Mouse (Mus musculus) B cell, adult 2 months (primary cell): ENCODE results near the gene Mapk7.
A peak's percentile ranks its signal among the peaks of the same experiment; 100 is the strongest.

Source experiments
- DNase-seq, 2 experiments: peaks; one replicate each; pipeline ENCODE4 v3.0.0; 2022

Gene Mapk7

DNA sequence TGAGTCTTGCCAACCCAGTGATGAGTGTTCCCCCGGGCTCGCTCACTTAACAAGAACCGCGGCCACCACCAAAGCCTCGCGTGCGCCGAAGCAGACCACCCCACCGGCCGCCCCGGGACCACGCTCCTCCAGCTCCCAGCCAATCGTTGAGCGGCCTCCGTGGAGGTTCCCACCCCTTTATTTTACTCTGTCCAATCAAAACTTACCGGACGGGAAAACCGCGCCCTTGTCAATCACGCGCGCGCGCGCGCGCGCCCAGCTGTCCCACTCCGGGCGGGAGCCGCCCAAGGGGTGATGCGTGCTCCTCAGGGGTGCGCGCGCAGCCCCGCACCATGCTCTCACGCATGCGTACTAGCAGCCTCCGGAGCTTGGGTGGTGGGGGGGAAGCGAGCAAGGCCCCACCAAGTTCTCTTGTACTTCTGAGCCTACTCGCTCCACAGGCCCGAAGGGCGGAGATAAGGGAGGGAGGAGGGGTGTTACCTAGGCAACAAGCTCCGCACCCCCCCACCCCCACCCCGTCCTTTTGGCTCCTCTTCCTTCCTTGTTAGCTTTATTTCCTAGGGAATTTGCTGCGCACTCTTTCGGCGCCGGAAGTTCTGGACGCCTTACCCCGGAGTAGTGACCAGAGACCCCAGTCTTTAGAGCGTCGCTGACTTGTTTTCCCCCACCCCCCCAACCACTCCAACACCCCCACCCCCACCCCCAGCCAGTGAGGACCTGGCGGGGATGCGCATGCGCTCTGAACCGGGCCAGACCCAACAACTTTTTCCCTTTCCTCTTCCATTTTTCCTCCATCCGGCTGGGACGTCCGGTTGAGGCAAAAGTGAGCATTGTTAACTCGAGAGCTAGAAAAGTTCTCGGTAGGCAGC lies at the start of gene Mapk7:
Mapk7 (minus strand) TSS at position 278 of the 869 bp plus-strand sequence.
- DNase-seq, result peak; percentile 96

DNA sequence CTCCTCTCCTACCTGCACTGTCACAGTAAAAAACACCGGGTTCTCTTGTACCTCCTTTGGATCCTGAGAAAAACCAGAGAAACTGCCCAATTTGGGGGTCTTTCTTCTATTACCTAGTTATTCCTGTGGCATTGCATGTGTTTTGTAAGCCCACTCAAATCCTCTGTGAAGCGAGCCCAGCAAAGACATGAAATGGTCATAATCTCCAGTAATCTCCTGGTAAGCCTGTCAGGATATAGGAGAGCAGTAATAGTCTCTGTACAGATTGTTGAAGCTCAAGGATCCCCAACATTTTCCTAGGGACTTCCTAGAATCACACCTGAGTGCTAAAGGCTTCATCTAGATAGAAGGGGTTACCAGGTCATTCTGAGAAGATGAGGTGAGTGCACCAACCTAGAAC lies 46.9 kb upstream of the Mapk7 start:
- DNase-seq, result no peak

DNA sequence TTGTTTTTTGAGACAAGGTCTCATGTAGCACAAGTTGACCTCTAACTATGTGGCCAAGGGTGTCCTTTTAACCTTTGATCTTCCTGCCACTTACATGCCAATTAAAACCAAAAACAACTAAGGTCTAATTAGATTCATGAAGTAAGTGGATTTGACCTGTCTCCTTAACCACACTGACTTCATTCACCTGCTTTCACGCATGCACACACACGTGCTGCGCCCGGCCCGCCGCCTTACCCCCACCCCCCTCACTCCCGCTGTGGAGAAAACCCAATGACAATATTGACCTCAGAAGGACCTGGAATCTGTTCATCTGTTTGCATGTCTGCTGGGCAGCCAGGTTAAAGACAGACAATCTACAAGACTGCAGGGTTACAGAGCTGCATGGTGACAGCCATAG lies 46.4 kb upstream of the Mapk7 start:
- no peak for DNase-seq

DNA sequence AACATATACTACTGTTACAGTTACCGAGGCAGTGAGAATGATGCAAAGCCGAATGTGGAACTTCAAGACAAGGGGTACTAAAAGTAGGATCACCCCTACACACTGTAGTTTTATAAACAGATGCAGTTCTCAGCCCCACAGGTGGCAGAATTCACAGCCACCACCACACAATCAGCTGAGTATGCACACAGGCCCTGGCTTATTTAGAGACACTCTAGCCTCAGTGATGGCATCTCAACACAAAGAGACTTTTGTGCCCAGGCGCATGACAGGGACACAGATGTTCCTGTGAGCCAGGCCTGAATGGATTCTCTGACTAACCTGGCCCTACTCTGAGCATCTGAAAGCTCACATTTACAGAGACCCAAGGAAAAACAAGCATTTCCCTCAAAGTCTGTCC lies 43.2 kb upstream of the Mapk7 start:
- DNase-seq, result no peak

DNA sequence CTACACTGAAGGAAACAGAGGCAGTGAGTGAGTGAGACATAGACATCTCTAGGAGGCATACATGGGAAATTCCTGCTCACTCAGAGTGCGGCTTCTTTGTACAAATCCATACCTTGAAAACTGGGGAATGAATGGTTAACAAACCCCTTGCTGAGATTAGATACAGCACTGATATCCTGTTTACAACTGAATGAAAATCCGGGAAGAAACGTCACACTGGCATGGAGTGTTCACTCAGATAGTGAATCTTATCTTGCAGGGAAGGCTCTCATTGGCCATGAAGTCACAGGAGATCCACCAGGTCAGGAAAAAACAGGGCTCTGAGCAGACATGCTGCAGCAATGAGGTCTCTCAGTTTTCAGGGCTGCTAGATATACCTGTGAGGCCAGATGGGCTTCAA lies 42.7 kb upstream of the Mapk7 start:
- no peak for DNase-seq

DNA sequence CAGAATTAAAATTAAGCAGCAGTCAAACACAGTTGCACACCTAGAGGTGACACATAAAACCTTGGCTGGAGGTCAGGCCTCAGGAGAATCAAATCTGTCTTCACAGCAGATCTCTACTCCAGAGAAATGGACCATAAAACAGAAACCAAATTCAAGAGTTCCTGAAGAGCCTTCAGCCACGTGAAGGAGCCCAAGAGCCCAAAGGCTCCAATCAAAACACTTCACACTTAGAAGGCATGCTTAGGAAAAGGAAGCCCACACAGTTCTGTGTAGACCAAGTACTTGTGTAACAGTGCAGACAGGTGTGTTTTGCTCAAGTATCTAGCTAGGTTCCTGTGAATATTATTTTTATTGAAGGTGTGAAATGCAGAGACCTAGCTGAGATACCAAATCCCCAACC lies 41.3 kb upstream of the Mapk7 start:
- no peak for DNase-seq

DNA sequence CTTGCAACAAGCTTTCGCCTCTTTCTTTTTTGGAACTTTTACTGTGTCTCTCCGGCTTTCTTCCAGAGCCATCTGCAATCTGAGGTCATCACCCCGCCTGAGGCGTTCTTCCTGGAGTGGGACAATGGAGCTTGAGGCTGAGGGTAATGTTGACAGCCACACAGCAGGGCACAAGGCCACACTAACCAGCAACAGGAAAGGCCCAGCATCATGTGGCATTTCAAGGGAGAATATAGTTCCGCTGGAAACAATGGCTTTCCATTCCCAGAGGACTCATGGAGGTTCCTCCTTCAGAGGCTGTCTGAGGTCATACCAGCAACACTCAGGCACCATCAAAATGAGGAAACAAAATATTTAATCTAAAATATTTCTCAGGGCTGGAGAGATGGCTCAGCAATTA lies 39.4 kb upstream of the Mapk7 start:
- DNase-seq, result no peak

DNA sequence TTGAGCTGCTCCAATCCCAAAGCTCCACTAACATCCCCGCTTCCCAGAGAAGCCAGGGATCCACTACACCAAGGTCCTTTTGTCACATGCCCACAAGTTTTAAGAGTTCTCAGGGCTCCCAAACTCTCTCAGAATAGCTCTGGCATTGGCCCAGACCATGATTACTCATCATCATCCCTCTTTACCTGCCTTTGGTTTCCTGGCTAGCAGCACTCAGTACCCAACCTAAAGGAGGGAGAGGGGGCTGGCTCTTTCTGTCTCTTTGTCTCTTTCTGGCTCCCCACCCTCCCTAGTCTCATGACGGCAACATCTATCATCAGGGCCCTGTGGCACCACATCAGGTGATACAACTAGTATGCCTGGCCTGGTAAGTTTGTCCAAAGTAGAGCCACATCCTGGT lies 38.6 kb upstream of the Mapk7 start:
- DNase-seq, result no peak

DNA sequence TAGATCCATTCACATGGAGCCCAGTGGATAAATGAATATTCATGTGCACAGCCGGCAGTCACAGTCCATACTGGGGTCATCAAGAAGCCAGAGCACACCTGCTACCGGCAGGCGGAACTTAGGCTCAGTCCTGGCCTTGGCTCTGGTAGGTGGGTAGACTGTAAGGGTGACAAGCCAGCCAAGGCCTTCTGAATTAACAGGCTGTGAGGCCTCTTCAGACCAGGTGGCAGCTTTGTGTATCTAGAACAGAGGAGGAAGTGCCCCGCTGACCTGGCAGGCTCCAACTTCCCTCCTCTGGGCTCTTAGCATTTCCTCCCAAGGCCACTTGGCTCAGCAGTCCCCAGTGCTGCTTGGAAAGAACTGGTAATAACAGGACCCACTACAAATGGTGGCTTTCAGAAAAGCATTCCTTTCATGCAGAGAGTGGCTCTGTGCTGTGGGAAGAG lies 35.1 kb upstream of the Mapk7 start:
- no peak for DNase-seq

DNA sequence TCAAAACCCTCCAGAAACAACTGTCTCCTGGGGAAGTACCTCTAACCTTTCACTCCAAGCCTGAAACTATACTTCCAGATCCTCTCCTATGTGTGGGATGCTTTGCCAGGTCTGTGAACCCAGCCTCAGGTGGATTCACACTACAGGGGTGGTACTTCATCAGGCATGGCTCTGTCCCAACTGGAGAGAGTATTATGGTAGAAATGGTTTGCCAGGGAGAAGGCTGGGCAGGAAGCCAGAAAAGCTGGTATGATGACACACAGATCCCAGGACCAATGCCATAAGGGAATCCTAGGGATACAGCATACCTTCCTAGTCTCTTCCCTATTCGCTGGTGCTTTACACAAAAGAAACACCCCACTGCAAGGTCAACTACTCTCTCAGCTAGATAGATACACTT lies 32.7 kb upstream of the Mapk7 start:
- no peak for DNase-seq

DNA sequence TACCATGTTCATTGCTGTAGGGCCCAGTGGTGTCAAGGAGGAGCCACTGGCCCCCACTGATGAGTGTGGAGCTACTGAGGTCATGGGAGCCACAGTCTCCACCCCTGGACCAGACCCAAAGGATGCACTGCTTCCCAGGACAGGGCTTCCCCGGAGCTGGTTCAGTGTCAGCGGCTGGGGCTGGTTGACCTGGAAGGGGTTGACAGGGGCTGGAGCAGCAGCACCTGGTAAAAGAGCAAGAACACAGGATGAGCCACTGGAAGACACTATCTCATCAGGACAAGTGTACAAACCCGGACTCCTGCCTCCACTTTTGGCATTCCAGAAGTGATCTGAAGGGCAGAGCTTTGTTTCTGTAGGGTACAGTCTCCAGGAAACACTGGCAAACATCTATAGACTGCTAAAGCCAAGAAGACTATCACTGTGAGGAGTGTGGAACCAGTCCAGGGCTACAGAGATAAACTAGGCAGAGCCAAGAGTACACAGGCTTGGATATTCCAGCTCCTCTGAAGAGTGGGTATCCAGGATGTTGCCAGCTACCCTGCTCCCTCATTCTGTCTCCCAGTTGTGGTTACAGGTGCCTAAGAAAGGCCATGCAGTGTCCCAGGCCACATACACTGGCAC lies 25.4 kb upstream of the Mapk7 start:
- DNase-seq, result no peak

DNA sequence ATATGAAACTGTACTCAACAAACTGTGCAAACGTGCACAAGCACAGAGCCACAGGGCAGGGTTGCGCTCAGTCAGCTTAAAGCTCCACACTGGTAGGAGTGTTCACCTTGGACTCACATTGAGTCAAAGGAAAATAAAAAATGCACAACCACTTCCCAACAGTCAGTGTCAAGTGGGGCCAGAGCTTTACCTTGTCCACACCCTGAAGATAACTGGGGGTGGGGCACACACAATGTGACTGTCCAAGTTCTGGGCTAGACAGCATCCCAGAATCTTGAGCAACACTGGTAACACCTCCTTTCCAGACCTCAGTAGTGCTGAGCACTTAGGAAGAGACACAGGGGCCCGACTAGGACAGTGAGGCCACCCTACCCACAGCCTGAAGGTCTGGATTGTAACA lies 24.7 kb upstream of the Mapk7 start:
- no peak for DNase-seq

DNA sequence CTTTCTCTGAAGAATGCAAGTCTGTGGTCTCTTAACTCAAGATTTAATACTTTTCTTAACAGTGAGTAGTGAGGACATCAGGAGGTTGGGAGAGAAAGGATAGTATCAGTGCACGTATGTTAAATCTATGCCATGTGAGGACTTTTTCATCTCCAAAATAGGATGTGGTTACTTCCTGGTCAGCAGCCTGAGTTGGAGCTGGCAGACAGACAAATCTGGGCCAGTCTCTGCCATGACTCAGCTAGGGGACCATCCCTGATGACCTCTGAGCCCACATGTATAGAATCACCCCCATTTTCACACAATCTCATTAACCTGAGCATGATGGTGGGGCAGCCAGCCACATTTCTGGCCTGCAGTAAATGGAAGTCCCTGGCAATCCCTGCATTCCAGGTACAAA lies 23.8 kb upstream of the Mapk7 start:
- DNase-seq, result no peak

DNA sequence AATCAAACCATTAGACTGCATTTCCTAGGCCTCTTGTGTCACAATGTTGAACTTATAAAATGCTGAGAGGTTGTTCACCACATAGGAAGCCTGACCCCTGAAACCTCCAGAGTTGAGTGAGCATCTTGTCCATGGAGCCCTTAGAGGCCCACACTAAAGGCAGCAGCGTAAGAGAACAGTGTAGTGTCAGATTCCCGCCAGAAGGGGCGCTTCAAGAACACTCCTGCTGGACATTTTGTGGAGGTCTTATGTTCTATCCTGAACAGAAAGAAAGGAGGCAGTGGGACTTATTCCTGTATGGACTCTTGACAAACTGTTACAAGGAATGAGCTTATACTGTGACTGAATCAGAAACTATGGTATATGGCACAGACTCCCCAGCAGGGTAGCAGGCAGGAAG lies 20.7 kb upstream of the Mapk7 start:
- DNase-seq, result peak; percentile 34 to 40

DNA sequence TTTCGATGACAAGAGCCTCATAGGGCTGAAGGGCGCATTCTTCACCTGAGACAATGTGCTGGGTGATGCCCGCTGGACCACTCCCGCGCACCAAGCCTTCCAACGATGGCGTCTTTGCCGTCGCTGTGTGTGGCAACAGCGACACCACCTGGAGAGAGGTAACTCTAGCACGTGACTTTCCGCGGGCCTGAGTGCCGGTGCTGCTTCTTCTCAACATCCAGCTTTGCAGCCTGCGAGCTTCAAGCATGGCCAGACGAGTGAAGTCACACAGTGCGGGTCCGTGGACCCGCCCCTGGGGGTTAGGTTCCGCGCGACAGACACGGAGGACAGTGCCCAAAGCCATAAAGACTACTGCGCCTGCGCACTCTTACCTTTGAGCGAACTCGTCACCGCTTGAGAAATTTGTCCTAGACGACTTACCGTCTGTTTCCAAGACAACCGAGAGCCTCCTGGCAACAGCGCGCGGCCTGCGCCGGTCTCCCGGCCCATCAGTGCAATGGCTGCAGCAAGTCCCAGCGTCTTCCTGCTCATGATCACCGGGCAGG lies 10.6 kb upstream of the Mapk7 start, which contains the start of gene B9d1:
B9d1 (plus strand) TSS at position 432 of the 545 bp plus-strand sequence.
- DNase-seq, result peak; percentile 93 to 94

DNA sequence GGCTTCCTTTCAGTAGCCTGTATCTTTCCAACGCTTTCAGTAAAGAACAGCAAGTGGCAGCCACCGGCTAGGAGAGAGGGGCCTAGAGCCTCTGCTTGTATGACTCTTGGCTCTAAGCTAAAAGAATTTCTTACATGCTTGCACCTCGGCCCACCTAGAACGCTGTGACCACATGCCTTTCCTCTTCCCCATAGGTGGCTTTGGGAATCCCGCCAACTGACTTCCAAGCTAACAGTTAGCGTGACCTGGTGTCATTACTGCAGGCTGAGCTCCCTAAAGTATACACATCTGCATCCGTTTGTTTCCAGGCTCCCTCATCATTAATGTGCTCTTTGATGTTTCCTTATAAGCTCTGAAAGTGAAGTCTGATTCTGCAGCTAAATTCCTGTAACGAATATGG lies 9.7 kb upstream of the Mapk7 start:
- no peak for DNase-seq

DNA sequence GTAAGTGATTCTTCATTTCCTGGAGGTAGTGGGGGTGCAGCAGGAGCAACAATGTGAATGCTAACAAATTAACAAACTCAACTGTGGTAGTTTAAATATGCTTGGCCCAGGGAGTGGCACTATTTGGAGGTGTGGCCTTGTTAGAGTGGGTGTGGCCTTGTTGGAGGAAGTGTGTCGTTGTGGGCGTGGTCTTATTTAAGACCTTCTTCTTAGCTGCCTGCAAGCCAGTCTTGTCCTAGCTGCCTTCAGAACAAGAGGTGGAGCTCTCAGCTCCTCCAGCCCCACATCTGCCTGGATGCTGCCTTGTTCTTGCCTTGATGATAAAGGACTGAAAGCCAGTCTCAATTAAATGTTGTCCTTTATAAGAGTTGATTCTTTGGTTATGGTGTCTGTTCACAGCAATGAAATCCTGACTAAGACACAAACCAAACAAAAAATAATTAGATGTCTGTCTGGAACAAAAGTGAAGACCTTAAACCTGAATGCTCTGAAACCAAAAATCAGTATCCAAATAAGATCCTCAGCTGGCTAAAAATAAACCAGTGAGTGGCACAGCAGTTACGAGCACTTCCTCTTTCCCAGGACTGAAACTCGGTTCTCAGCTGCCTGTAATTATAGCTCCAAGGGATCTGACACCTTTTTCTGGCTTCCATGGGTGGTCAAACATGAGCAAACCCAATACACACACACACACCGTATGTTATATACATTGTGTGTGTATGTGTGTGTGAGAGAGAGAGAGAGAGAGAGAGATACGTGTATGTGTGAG lies 4.7 kb upstream of the Mapk7 start:
- DNase-seq, result peak; percentile 56 to 63

DNA sequence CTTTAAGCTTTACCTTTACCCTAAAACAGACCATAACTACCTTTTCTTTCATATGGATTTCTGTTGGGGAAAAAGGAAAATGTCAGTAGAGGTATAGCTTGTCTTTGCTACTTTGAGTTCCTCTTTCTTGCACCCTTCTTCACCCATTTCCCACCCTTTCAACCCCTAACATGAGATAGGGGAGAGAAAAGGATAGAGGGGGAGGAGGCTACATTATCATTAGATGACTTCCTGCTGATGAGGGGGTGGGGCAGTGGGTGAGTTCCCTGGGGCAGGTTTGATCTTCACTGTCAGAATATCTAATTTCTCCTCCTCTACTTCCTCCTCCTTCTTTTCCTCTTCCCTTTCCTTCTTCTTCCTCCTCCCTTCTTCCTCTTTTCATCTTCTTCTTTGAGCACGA lies 3.3 kb upstream of the Mapk7 start:
- DNase-seq, result no peak

DNA sequence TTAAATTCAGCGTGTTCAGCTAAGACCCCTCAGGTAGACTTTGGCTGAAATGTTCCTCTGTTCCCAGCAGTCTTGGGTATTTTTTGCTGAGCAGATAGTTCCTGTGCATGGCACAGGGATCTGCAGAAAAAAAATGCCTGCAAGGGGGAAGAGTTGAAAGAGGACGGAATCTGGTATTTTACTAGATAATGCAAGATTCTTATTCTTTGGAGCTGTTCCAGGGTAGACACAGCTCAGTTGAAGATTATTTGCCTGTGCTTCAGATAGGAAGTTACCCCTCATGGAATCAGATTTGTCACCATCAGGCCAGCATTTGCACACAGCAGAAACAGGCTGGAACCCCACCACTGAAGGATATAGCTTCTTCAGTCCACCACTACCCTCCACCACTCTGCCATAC lies 1.3 kb upstream of the Mapk7 start:
- no peak for DNase-seq

DNA sequence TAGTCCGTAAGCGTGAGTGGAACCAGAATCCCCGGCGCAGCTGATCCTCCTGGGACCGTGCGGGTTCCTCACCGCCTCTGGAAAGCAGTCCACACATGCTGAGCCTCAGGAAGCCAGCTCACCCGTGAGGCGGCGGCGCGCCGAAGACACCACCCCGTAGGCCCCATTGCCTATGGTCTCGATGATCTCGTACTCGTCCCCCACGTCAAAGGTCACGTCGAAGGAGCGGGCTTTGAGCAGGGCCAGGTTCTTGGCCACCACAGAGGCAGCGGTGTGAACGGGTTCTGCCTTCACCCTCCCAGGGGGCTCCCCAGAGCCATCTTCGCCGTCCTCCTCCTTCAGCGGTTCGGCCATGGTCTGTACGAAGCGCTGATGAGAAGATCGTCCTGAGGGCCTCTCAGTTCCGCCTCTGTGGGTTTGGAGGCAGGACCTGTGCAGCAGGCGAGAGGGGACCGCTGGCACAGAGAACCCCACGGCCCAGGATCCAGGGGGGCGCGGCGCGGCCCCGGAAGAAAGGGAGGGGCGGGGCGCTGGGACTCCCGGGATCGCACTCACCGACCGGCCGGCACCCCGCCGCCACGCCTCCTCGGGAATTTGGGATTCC lies 579 bp downstream of the Mapk7 start:
- no peak for DNase-seq

DNA sequence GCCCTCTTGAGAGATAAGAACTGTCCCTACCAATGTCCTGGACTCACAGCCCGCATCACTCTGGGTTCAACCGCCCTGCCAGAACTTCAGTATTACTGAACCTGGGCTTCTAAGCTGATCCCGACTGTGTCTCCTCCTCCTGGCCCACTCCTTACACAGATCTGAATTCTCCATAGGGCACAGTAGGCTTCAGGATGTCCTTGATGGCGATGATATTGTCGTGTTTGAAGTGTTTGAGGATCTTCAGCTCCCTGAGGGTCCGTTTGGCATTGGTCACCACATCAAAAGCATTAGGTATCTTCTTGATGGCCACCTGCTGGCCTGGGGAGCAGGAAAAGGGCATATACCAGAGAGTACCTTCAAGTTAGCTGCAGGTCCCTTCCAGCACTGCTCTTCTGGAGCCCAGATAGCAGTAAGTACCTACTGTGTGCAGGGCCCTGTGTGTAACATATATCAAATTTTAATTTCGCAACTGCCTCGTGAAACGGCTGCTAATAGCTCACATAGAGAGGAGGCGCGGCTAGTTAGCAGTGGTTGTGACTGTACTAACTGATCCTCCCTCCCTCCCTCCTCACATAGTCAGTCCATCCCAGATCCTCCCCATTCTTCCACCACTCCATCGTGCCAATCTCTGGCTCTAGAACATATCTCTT lies 1.3 kb downstream of the Mapk7 start:
- DNase-seq, result no peak

DNA sequence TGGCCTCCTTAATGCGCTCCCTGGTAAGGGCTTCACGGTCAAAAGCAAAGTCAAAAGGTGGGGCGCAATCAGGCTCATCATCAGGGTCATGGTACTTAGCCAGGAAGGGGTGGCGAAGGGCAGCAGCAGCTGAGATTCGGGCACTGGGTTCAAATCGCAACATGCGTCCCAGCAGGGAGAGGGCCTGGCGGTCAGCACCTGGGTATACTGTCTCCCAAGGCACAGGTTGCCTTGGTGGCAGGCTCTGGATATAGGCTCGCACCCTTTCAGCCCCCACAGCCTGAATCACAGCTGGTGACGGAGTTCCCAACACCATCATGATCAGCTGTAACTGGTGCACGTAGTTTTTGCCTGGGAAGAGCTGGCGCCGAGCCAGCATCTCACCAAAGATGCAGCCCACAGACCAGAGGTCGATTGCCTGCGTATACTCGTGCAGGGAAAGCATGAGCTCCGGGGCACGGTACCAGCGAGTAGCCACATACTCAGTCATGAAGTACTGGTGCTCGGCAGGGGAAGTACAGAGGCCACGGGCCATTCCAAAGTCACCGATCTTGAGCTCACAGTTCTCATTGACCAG lies 3.2 kb downstream of the Mapk7 start:
- no peak for DNase-seq
